Mouse (Mus musculus) liver, adult 2 months (tissue): ENCODE measurements around the gene Ubr2.
A peak's percentile ranks its signal among the peaks of the same experiment; 100 is the strongest.

ENCODE experiments used
- CTCF ChIP-seq: fragments of 200-500 bp; IDR thresholded peaks from 2 replicates; pipeline ENCODE4 v1.5.1; 2011; ENCODE audit warnings: low read depth, low read length, control low read depth
- POLR2A ChIP-seq: fragments of 200-500 bp; IDR thresholded peaks from 2 replicates; pipeline ENCODE4 v1.6.1; 2011; ENCODE audit warnings: low read length, control low read depth; ENCODE audit not compliant: insufficient read depth; ENCODE audit errors: extremely low read depth

DNA sequence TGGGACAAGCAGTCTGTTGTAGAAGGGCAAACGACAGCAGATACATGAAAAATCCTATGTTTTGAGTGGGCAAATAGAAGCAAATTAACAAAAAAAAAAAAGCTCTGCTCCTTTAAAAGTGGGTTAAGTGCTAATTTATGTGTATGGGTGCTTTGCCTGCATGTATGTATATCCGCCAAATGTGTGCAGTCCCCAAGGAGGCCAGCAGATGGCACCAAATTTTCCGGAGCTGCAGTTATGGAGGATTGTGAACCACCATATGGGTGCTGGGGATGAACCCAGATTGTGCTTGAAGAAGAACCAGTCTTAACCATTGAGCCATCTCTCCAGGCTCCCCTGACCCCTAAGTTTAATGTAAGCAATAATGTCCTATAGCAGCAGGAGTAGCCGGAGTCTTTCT lies 47.6 kb upstream of the Ubr2 start:
- TF ChIP-seq CTCF (peak; percentile 15; the same call in 1 of the 2 replicates), POLR2A (no peak)
